Mouse (Mus musculus): Measurements from ENCODE around the gene Rpl18.

The Rpl18 gene

GRCm38 (mm10) chr7:45715090-45715708, at the start of gene Rpl18:
Rpl18 (plus strand) TSS chr7:45715457.
- no peak for DNase-seq (ENCODE audit: extremely low spot score, low read depth, low spot score)

- no peak for DNase-seq (ENCODE audit: extremely low spot score, low read depth, low spot score)
These were observed 49.1 kb upstream of the Rpl18 start, which contains the start of gene Fut2 for GRCm38 (mm10) chr7:45666161-45666560. Fut2 (minus strand) TSS chr7:45666394.

- DNase-seq (ENCODE audit: extremely low spot score, low read depth, low spot score): no peak
These were observed 47.5 kb upstream of the Rpl18 start for GRCm38 (mm10) chr7:45667761-45668160.

GRCm38 (mm10) chr7:45668921-45669320, 46.3 kb upstream of the Rpl18 start:
- DNase-seq (ENCODE audit: extremely low spot score, low read depth, low spot score): no peak

GRCm38 (mm10) chr7:45677627-45678295, 37.5 kb upstream of the Rpl18 start:
- no peak for DNase-seq (ENCODE audit: extremely low spot score, low read depth, low spot score)

GRCm38 (mm10) chr7:45678513-45678912, 36.7 kb upstream of the Rpl18 start:
- no peak for DNase-seq (ENCODE audit: extremely low spot score, low read depth, low spot score)

- DNase-seq (ENCODE audit: extremely low spot score, low read depth, low spot score): no peak
These were observed 35.2 kb upstream of the Rpl18 start for GRCm38 (mm10) chr7:45679966-45680621.

- no peak for DNase-seq (ENCODE audit: extremely low spot score, low read depth, low spot score)
These were observed 34.1 kb upstream of the Rpl18 start for GRCm38 (mm10) chr7:45681046-45681736.

GRCm38 (mm10) chr7:45682144-45683126, 32.8 kb upstream of the Rpl18 start:
- DNase-seq (ENCODE audit: extremely low spot score, low read depth, low spot score): peak; percentile 92

GRCm38 (mm10) chr7:45683396-45684050, 31.7 kb upstream of the Rpl18 start, which contains the start of gene Ntn5:
Ntn5 (plus strand) TSS chr7:45684022.
- no peak for DNase-seq (ENCODE audit: extremely low spot score, low read depth, low spot score)

- no peak for DNase-seq (ENCODE audit: extremely low spot score, low read depth, low spot score)
These were observed 29.4 kb upstream of the Rpl18 start for GRCm38 (mm10) chr7:45685811-45686210.

GRCm38 (mm10) chr7:45686841-45687240, 28.4 kb upstream of the Rpl18 start:
- DNase-seq (ENCODE audit: extremely low spot score, low read depth, low spot score): no peak

- DNase-seq (ENCODE audit: extremely low spot score, low read depth, low spot score): no peak
These were observed 26.2 kb upstream of the Rpl18 start for GRCm38 (mm10) chr7:45689099-45689498.

GRCm38 (mm10) chr7:45689800-45690199, 25.5 kb upstream of the Rpl18 start:
- no peak for DNase-seq (ENCODE audit: extremely low spot score, low read depth, low spot score)

- DNase-seq (ENCODE audit: extremely low spot score, low read depth, low spot score): no peak
These were observed 22.9 kb upstream of the Rpl18 start for GRCm38 (mm10) chr7:45692364-45692763.

GRCm38 (mm10) chr7:45693921-45694591, 21.2 kb upstream of the Rpl18 start, which contains the start of gene Sec1:
Sec1 (minus strand) TSS chr7:45694402.
- no peak for DNase-seq (ENCODE audit: extremely low spot score, low read depth, low spot score)

GRCm38 (mm10) chr7:45695098-45695497, 20.2 kb upstream of the Rpl18 start:
- no peak for DNase-seq (ENCODE audit: extremely low spot score, low read depth, low spot score)

GRCm38 (mm10) chr7:45697894-45698293, 17.4 kb upstream of the Rpl18 start:
- no peak for DNase-seq (ENCODE audit: extremely low spot score, low read depth, low spot score)

GRCm38 (mm10) chr7:45699523-45700141, 15.6 kb upstream of the Rpl18 start, which contains the start of gene Car11:
Car11 (plus strand) TSS chr7:45699843.
- DNase-seq (ENCODE audit: extremely low spot score, low read depth, low spot score): no peak

Data from hindlimb bud, embryonic 11.5 days (tissue).